Mouse (Mus musculus) stomach, postnatal 0 days (tissue): ENCODE measurements around the gene Kncn.

Source experiments
- CTCF ChIP-seq: IDR thresholded peaks from 2 replicates; pipeline ENCODE4 v1.5.1; 2016; ENCODE audit warnings: antibody characterized with exemption, low read depth, mild to moderate bottlenecking, moderate library complexity
- EP300 ChIP-seq: optimal IDR thresholded peaks from 2 replicates; pipeline ENCODE3; 2016; ENCODE audit warnings: antibody characterized with exemption

DNA sequence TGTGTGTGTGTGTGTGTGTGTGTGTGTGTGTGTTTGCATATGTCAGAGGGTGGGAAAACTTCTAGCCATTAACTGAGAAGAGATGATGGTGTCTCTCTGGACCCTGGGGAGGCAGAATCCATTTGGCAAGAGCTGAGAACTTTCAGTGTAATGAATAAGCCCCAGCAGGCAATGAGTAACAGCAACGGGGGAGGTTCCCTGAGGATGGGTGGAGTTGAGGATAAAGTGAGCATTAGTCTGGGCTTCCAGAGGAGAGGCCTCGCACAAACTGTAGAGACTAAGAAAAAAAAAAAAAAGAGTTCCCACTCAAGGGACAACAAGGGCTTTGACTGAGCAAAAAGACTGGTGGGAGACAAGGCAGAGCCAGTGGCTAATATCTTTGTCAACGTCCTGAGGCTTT, 10.1 kb downstream of the Kncn start:
- TF ChIP-seq CTCF (no peak), EP300 (no peak)
